Mouse (Mus musculus) neural tube, embryonic 14.5 days (tissue): ENCODE data around the gene Olfr221. TPM values are rescaled to one million over a fixed set of nuclear protein-coding genes. Genes with fewer than 3 reads are reported as not detected.
"Not testable (repeated sequence)": the region's sequence is repeated elsewhere in the genome, so short reads cannot be mapped to it uniquely, and the experiment has no call there.

ENCODE experiments used
- ATAC-seq: fragments of 200-750 bp; cut with Nextera tagmentation; 2 replicates; pipeline ENCODE4 v1.8.0; 2017; ENCODE audit warnings: low read depth, mild to moderate bottlenecking, moderate TSS enrichment, moderate library complexity
- H3K27ac ChIP-seq: fragments of 300-500 bp; sonication (generic); 2 replicates; pipeline ENCODE4 v1.5.1; 2014; ENCODE audit warnings: low read depth, mild to moderate bottlenecking, control low read depth, low read length, moderate library complexity, mixed read lengths
- H3K27me3 ChIP-seq: fragments of 300-500 bp; sonication (generic); 2 replicates; pipeline ENCODE4 v1.6.1; 2014; ENCODE audit warnings: low read length; ENCODE audit not compliant: control insufficient read depth, insufficient read depth
- H3K36me3 ChIP-seq: fragments of 300-500 bp; sonication (generic); 2 replicates; pipeline ENCODE4 v1.6.1; 2014; ENCODE audit warnings: low read length, mixed read lengths; ENCODE audit not compliant: control insufficient read depth, insufficient read depth
- H3K4me1 ChIP-seq: fragments of 300-500 bp; sonication (generic); 2 replicates; pipeline ENCODE4 v1.6.1; 2014; ENCODE audit warnings: low read length; ENCODE audit not compliant: control insufficient read depth, insufficient read depth
- H3K4me2 ChIP-seq: fragments of 300-500 bp; sonication (generic); 2 replicates; pipeline ENCODE4 v1.6.1; 2014; ENCODE audit warnings: mild to moderate bottlenecking, low read depth, low read length, control low read depth
- H3K4me3 ChIP-seq: fragments of 300-500 bp; sonication (generic); 2 replicates; pipeline ENCODE4 v1.5.1; 2014; ENCODE audit warnings: low read depth, low read length, control low read depth, mixed read lengths
- H3K9ac ChIP-seq: fragments of 300-500 bp; sonication (generic); replicated peaks from 2 replicates; pipeline ENCODE4 v1.6.1; 2014; ENCODE audit warnings: low read depth, mild to moderate bottlenecking, control low read depth, low read length, mixed read lengths
- H3K9me3 ChIP-seq: fragments of 300-500 bp; sonication (generic); 2 replicates; pipeline ENCODE4 v1.6.1; 2016; ENCODE audit warnings: low read length; ENCODE audit not compliant: control insufficient read depth
- WGBS: fragments of 180-500 bp; shearing (Covaris S2); extraction: QIAGEN DNeasy Blood & Tissue Kit; methylation state at CpG from one replicate; pipeline ENCODE4 v1.1.7; 2014; 5-methylcytosine and 5-hydroxymethylcytosine counted together
- polyA plus RNA-seq: library from polyadenylated mRNA; unstranded; fragments of >200 nt; fragmentation: Nextera tagmentation; extraction: Ambion mirVana; gene quantifications from 2 replicates; pipeline ENCODE4 v1.2.1, GENCODE M21; 2014

Olfr221 gene
- polyA plus RNA-seq = not detected in 2 replicates

- H3K27me3 ChIP-seq, H3K9me3 ChIP-seq, H3K36me3 ChIP-seq, H3K4me3 ChIP-seq, H3K4me1 ChIP-seq, H3K4me2 ChIP-seq, H3K27ac ChIP-seq, ATAC-seq, H3K9ac ChIP-seq: not testable (repeated sequence)
- WGBS = 64% methylated on average over 3 of the region's 3 CpGs
These were observed at the start of gene Olfr221 for GRCm38 (mm10) chr14:52042359-52042758. Gene Olfr221, minus strand, starts transcription at chr14:52042459.

- no peak overlapping the region for H3K9ac ChIP-seq
- no peaks in the 10 kb centered on the region for H3K4me1 ChIP-seq
- ATAC-seq = no peak
- no peaks in the 10 kb centered on the region for H3K27me3 ChIP-seq
- peaks cover 39% of the 10 kb centered on the region for H3K36me3 ChIP-seq
- no peak overlapping the region for H3K4me2 ChIP-seq
- no peak overlapping the region for H3K27ac ChIP-seq
- H3K4me3 ChIP-seq = no peak overlapping the region
- H3K9me3 ChIP-seq = no peaks in the 10 kb centered on the region
These were observed 40.8 kb upstream of the Olfr221 start for GRCm38 (mm10) chr14:52083083-52083482.

DNA sequence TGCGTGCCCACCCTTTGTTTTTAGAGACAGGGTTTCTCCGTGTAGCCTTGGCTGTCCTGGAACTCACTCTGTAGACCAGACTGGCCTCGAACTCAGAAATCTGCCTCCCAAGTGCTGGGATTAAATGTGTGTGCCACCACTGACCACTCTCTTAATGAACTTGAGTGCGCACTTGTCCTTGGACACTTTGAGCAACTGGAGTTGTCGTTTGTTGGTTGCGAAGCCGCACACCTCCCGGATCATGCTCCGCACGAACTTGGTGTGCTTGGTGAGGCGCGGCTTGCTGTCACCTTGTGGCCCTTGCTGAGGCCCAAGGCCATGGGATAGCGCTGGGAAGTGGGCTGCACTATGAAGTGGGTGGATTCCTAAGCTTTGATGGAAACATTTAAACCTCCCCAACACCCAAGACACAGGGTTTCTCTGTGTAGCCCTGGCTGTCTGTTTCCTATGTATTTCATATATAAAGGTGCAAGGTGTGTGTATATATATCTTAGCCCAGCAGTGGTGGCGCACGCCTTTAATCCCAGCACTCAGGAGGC lies 29.4 kb upstream of the Olfr221 start:
- Histone ChIP-seq H3K9ac (no peak overlapping the region), H3K36me3 (peaks cover 40% of the 10 kb centered on the region), H3K4me2 (no peak overlapping the region), H3K4me3 (no peak overlapping the region), H3K27ac (no peak overlapping the region), H3K9me3 (no peaks in the 10 kb centered on the region), H3K4me1 (no peaks in the 10 kb centered on the region), H3K27me3 (no peaks in the 10 kb centered on the region)
- WGBS = 93% methylated on average over 15 of the region's 15 CpGs
- no peak for ATAC-seq

- ATAC-seq = no peak
- Histone ChIP-seq H3K9ac (no peak overlapping the region), H3K27me3 (no peaks in the 10 kb centered on the region), H3K4me1 (no peaks in the 10 kb centered on the region), H3K4me2 (no peak overlapping the region), H3K27ac (no peak overlapping the region), H3K36me3 (peaks cover 2% of the 10 kb centered on the region; the same call in 1 of the 2 replicates), H3K4me3 (no peak overlapping the region), H3K9me3 (no peaks in the 10 kb centered on the region)
- WGBS = 64% methylated on average over 4 of the region's 4 CpGs
These were observed 23.9 kb upstream of the Olfr221 start for GRCm38 (mm10) chr14:52066135-52066534.

GRCm38 (mm10) chr14:52061798-52062197 lies 19.5 kb upstream of the Olfr221 start:
- no peak overlapping the region for H3K4me3 ChIP-seq
- no peaks in the 10 kb centered on the region for H3K4me1 ChIP-seq
- WGBS = 87% methylated on average over 8 of the region's 8 CpGs
- H3K9ac ChIP-seq = no peak overlapping the region
- H3K4me2 ChIP-seq = no peak overlapping the region
- no peaks in the 10 kb centered on the region for H3K9me3 ChIP-seq
- no peaks in the 10 kb centered on the region for H3K36me3 ChIP-seq
- no peaks in the 10 kb centered on the region for H3K27me3 ChIP-seq
- ATAC-seq = no peak
- no peak overlapping the region for H3K27ac ChIP-seq

GRCm38 (mm10) chr14:52060800-52061199 lies 18.5 kb upstream of the Olfr221 start:
- Histone ChIP-seq H3K4me3 (no peak overlapping the region), H3K27ac (no peak overlapping the region), H3K27me3 (no peaks in the 10 kb centered on the region), H3K4me1 (no peaks in the 10 kb centered on the region), H3K9me3 (no peaks in the 10 kb centered on the region), H3K9ac (no peak overlapping the region), H3K36me3 (no peaks in the 10 kb centered on the region), H3K4me2 (no peak overlapping the region)
- no peak for ATAC-seq
- WGBS = 92% methylated on average over 1 of the region's 1 CpGs

DNA sequence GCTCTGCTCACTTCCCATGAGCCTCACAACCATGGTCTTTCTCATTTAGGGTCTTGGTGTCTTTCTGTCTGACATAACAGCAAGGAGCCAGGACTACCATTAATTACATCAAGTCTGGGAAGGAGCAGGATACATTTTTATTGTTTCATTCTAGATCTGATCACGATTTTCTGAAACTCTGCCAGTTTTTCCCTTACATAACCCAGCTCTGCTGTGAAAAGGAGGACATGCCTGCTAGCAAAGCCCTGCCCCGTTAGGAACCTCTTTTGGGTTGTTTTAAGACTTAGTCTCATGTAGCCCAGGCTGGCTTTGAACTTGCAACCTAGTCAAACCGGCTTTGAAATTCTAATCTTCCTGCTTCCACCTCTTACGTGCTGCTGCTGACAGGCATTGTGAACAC lies 17.7 kb upstream of the Olfr221 start:
- no peak for ATAC-seq
- WGBS = 73% methylated on average over 4 of the region's 4 CpGs
- no peaks in the 10 kb centered on the region for H3K36me3 ChIP-seq
- H3K4me1 ChIP-seq = no peaks in the 10 kb centered on the region
- no peak overlapping the region for H3K4me3 ChIP-seq
- H3K4me2 ChIP-seq = no peak overlapping the region
- H3K27me3 ChIP-seq = no peaks in the 10 kb centered on the region
- H3K9me3 ChIP-seq = no peaks in the 10 kb centered on the region
- H3K27ac ChIP-seq = no peak overlapping the region
- no peak overlapping the region for H3K9ac ChIP-seq

- WGBS = 92% methylated on average over 3 of the region's 3 CpGs
- not testable (repeated sequence) for H3K9ac ChIP-seq, H3K27me3 ChIP-seq, H3K4me3 ChIP-seq, ATAC-seq, H3K4me2 ChIP-seq, H3K36me3 ChIP-seq, H3K4me1 ChIP-seq, H3K27ac ChIP-seq, H3K9me3 ChIP-seq
These were observed 10.5 kb upstream of the Olfr221 start for GRCm38 (mm10) chr14:52052720-52053119.

GRCm38 (mm10) chr14:52045966-52046565 lies 3.8 kb upstream of the Olfr221 start:
- Histone ChIP-seq H3K36me3 (no peaks in the 10 kb centered on the region), H3K4me1 (no peaks in the 10 kb centered on the region), H3K4me2 (no peak overlapping the region), H3K4me3 (no peak overlapping the region), H3K27me3 (no peaks in the 10 kb centered on the region), H3K9ac (no peak overlapping the region), H3K27ac (no peak overlapping the region), H3K9me3 (no peaks in the 10 kb centered on the region)
- ATAC-seq = no peak
- WGBS = 68% methylated on average over 9 of the region's 9 CpGs
